Mouse (Mus musculus) lung, postnatal 0 days (tissue): ENCODE data around the gene Pdxp. TPM values are rescaled to one million over a fixed set of nuclear protein-coding genes. Genes with fewer than 3 reads are reported as not detected.

Experiments
- ATAC-seq: fragments of 200-750 bp; cut with Nextera tagmentation; 2 replicates; pipeline ENCODE4 v1.8.0; 2017; ENCODE audit warnings: moderate library complexity
- DNase-seq: peaks from one replicate; pipeline ENCODE4 v3.0.0-alpha.2; 2016; ENCODE audit warnings: low spot score
- H3K27ac ChIP-seq: fragments of 300-500 bp; sonication (generic); 2 replicates; pipeline ENCODE4 v1.5.1; 2014; ENCODE audit warnings: antibody characterized with exemption, mild to moderate bottlenecking, low read length, mixed read lengths
- H3K27me3 ChIP-seq: fragments of 300-500 bp; sonication (generic); replicated peaks from 2 replicates; pipeline ENCODE4 v1.6.1; 2014; ENCODE audit warnings: low read length, mixed read lengths; ENCODE audit not compliant: insufficient read depth
- H3K36me3 ChIP-seq: fragments of 300-500 bp; sonication (generic); 2 replicates; pipeline ENCODE4 v1.6.1; 2014; ENCODE audit warnings: low read length, mixed read lengths; ENCODE audit not compliant: insufficient read depth
- H3K4me1 ChIP-seq: fragments of 300-500 bp; sonication (generic); 2 replicates; pipeline ENCODE4 v1.6.1; 2014; ENCODE audit warnings: antibody characterized with exemption, low read depth, low read length, mixed read lengths; ENCODE audit not compliant: insufficient read depth
- H3K4me2 ChIP-seq: fragments of 300-500 bp; sonication (generic); replicated peaks from 2 replicates; pipeline ENCODE4 v1.6.1; 2014; ENCODE audit warnings: low read depth, mild to moderate bottlenecking, low read length, moderate library complexity, mixed read lengths
- H3K4me3 ChIP-seq: fragments of 300-500 bp; sonication (generic); 2 replicates; pipeline ENCODE4 v1.5.1; 2014; ENCODE audit warnings: low read depth, low read length
- H3K9ac ChIP-seq: fragments of 300-500 bp; sonication (generic); replicated peaks from 2 replicates; pipeline ENCODE4 v1.6.1; 2014; ENCODE audit warnings: low read depth, mild to moderate bottlenecking
- H3K9me3 ChIP-seq: fragments of 300-500 bp; sonication (generic); 2 replicates; pipeline ENCODE4 v1.6.1; 2016; ENCODE audit warnings: low read length, mixed read lengths
- CTCF ChIP-seq: IDR thresholded peaks from 2 replicates; pipeline ENCODE4 v1.5.1; 2016; ENCODE audit warnings: antibody characterized with exemption, mild to moderate bottlenecking
- EP300 ChIP-seq: IDR thresholded peaks from 2 replicates; pipeline ENCODE4 v1.6.1; 2016; ENCODE audit warnings: antibody characterized with exemption, mild to moderate bottlenecking, control low read depth
- WGBS: fragments of 180-500 bp; shearing (Covaris S2); extraction: QIAGEN DNeasy Blood & Tissue Kit; methylation state at CpG from one replicate; pipeline ENCODE4 v1.1.7; 2014; 5-methylcytosine and 5-hydroxymethylcytosine counted together
- microRNA-seq: library from miRNA; unstranded; fragments of <30 nt; microRNA quantifications from one replicate; pipeline ENCODE4, GENCODE M21; 2016
- polyA plus RNA-seq: library from polyadenylated mRNA; unstranded; fragments of >200 nt; fragmentation: Nextera tagmentation; extraction: Ambion mirVana; gene quantifications from 2 replicates; pipeline ENCODE4 v1.2.1, GENCODE M21; 2015

Pdxp gene
- polyA plus RNA-seq, 1 experiment from 2014 or later = 1.9 TPM

DNA sequence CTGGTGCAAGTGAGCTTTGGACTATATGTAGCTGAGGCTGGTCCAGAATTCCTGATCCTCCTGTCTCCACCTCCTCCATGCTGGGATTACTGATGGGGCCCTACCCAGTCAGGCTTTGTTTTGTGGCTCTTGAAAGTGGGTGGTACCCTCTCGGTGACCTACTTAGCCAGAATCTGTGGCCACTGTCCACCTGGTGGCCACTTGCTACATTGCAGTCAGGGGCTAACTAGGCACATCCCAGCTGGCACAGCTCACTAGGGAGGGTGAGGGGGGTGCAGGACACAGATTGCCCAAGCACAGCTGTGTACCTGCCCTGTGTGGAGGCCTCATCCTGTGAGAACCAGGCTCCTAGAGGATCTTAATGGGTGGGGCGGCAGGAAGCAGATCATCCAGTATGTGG, 49.2 kb downstream of the Pdxp start:
- 26% methylated on average over 2 of the region's 2 CpGs for WGBS
- H3K9me3 ChIP-seq = no peaks in the 10 kb centered on the region
- peak; percentile 90 for ATAC-seq
- no peaks in the 10 kb centered on the region for H3K27me3 ChIP-seq
- H3K4me3 ChIP-seq = no peak overlapping the region
- H3K4me2 ChIP-seq = no peak overlapping the region
- TF ChIP-seq CTCF (peak; percentile 95), EP300 (no peak)
- H3K36me3 ChIP-seq = no peaks in the 10 kb centered on the region
- no peak overlapping the region for H3K27ac ChIP-seq
- no peak overlapping the region for H3K9ac ChIP-seq
- DNase-seq = peak; percentile 91
- H3K4me1 ChIP-seq = no peaks in the 10 kb centered on the region

Small RNA genes within 50 kb of the gene (microRNA-seq; reads per million reads assigned to microRNA genes)
- gene Mir6955 = not detected

Other genes with a start within 250 kb of the Pdxp start
- gene Elfn2, start 195.1 kb upstream of the Pdxp start, polyA plus RNA-seq = 0.02 and 0.05 TPM in 2 replicates
- gene Mfng, start 140.4 kb upstream of the Pdxp start, polyA plus RNA-seq = 47.8 and 52.9 TPM in 2 replicates
- 7.5 and 8.3 TPM in 2 replicates for gene Card10, start 110.9 kb upstream of the Pdxp start, polyA plus RNA-seq
- 107 and 109 TPM in 2 replicates for gene Cdc42ep1, start 71.3 kb upstream of the Pdxp start, polyA plus RNA-seq
- 1.6 and 2.4 TPM in 2 replicates for gene Lgals2, start 58.4 kb upstream of the Pdxp start, polyA plus RNA-seq
- 49.7 and 51.5 TPM in 2 replicates for gene Gga1, start 36.7 kb upstream of the Pdxp start, polyA plus RNA-seq
- 0.10 and 0.42 TPM in 2 replicates for gene Gm49510, start 14.3 kb upstream of the Pdxp start, polyA plus RNA-seq
- gene Sh3bp1, start 14.2 kb upstream of the Pdxp start, polyA plus RNA-seq = 12.7 and 12.8 TPM in 2 replicates
- gene Lgals1, start 12.8 kb downstream of the Pdxp start, polyA plus RNA-seq = 655 and 726 TPM in 2 replicates
- 26.8 and 28.9 TPM in 2 replicates for gene Nol12, start 21.0 kb downstream of the Pdxp start, polyA plus RNA-seq
- 22.5 and 23.9 TPM in 2 replicates for gene Triobp, start 33.8 kb downstream of the Pdxp start, polyA plus RNA-seq
- 263 and 311 TPM in 2 replicates for gene H1f0, start 114.5 kb downstream of the Pdxp start, polyA plus RNA-seq
- gene Galr3, start 128.0 kb downstream of the Pdxp start, polyA plus RNA-seq = 0.12 and 0.14 TPM in 2 replicates
- 45.4 and 48.4 TPM in 2 replicates for gene Ankrd54, start 149.0 kb downstream of the Pdxp start, polyA plus RNA-seq
- 99.3 and 101 TPM in 2 replicates for gene Eif3l, start 161.3 kb downstream of the Pdxp start, polyA plus RNA-seq
- gene Micall1, start 195.0 kb downstream of the Pdxp start, polyA plus RNA-seq = 8.4 and 9.1 TPM in 2 replicates
- gene Polr2f, start 227.1 kb downstream of the Pdxp start, polyA plus RNA-seq = 243 and 261 TPM in 2 replicates
- 29.8 and 30.4 TPM in 2 replicates for gene 1700088E04Rik, start 227.3 kb downstream of the Pdxp start, polyA plus RNA-seq